Mouse (Mus musculus) kidney, adult 2 months (tissue): ENCODE measurements around the gene Eva1c.

Source experiments
- CTCF ChIP-seq: fragments of 200-500 bp; conservative IDR thresholded peaks from 2 replicates; pipeline ENCODE4 v1.5.1; 2011; ENCODE audit warnings: low read depth, mild to moderate bottlenecking, control low read depth, low read length, moderate library complexity, mixed read lengths; ENCODE audit not compliant: insufficient read depth, insufficient read length
- POLR2A ChIP-seq: fragments of 200-500 bp; IDR thresholded peaks from one replicate; pipeline ENCODE4 v1.6.1; 2011; ENCODE audit warnings: low read depth, low read length, control low read depth

- TF ChIP-seq CTCF (no peak), POLR2A (no peak)
Measured at GRCm38 (mm10) chr16:90872936-90873335, 46.4 kb downstream of the Eva1c start.
